Mouse (Mus musculus) retina, embryonic 14.5 days (tissue): ENCODE data around the gene Skap1.

ENCODE experiments used
- DNase-seq: peaks from one replicate; pipeline ENCODE4 v3.0.0-alpha.2; 2015; ENCODE audit warnings: low spot score

Gene Skap1

GRCm38 (mm10) chr11:96463986-96464715 lies at the start of gene Skap1:
TSS of gene Skap1 (plus strand) at chr11:96464593.
- DNase-seq: no peak

GRCm38 (mm10) chr11:96421074-96421473 lies 43.3 kb upstream of the Skap1 start:
- no peak for DNase-seq

- no peak for DNase-seq
Observed at GRCm38 (mm10) chr11:96421517-96422265, 42.7 kb upstream of the Skap1 start.

- DNase-seq: no peak
Observed at GRCm38 (mm10) chr11:96425193-96425592, 39.2 kb upstream of the Skap1 start.

- no peak for DNase-seq
Observed at GRCm38 (mm10) chr11:96426191-96426590, 38.2 kb upstream of the Skap1 start.

GRCm38 (mm10) chr11:96426805-96427204 lies 37.6 kb upstream of the Skap1 start:
- DNase-seq: no peak

- DNase-seq: no peak
Observed at GRCm38 (mm10) chr11:96429062-96429461, 35.3 kb upstream of the Skap1 start.

- DNase-seq: no peak
Observed at GRCm38 (mm10) chr11:96429891-96430290, 34.5 kb upstream of the Skap1 start.

GRCm38 (mm10) chr11:96431871-96432270 lies 32.5 kb upstream of the Skap1 start:
- no peak for DNase-seq

GRCm38 (mm10) chr11:96434888-96435287 lies 29.5 kb upstream of the Skap1 start:
- no peak for DNase-seq

- peak; percentile 26 for DNase-seq
Observed at GRCm38 (mm10) chr11:96436525-96436924, 27.9 kb upstream of the Skap1 start.

GRCm38 (mm10) chr11:96438787-96439186 lies 25.6 kb upstream of the Skap1 start:
- DNase-seq: peak; percentile 81

- DNase-seq: no peak
Observed at GRCm38 (mm10) chr11:96441546-96442185, 22.7 kb upstream of the Skap1 start.

GRCm38 (mm10) chr11:96442468-96442867 lies 21.9 kb upstream of the Skap1 start:
- no peak for DNase-seq

- DNase-seq: no peak
Observed at GRCm38 (mm10) chr11:96447931-96448330, 16.5 kb upstream of the Skap1 start.

GRCm38 (mm10) chr11:96455111-96455510 lies 9.3 kb upstream of the Skap1 start:
- no peak for DNase-seq

- DNase-seq: no peak
Observed at GRCm38 (mm10) chr11:96455699-96456326, 8.6 kb upstream of the Skap1 start.

- DNase-seq: peak; percentile 65
Observed at GRCm38 (mm10) chr11:96456508-96457305, 7.7 kb upstream of the Skap1 start.

GRCm38 (mm10) chr11:96461766-96462165 lies 2.6 kb upstream of the Skap1 start:
- no peak for DNase-seq

- DNase-seq: no peak
Observed at GRCm38 (mm10) chr11:96462191-96462752, 2.1 kb upstream of the Skap1 start.

GRCm38 (mm10) chr11:96464716-96465060 lies 295 bp downstream of the Skap1 start:
- peak; percentile 10 for DNase-seq
